Mouse (Mus musculus) midbrain, embryonic 12.5 days (tissue): ENCODE measurements at regions not wholly inside any gene's neighbourhood (a gene's known extent, or its start where the extent isn't known, plus 50 kb on each side); places are given as distances from the start of the nearest gene placed in this dataset.

Experiments
- ATAC-seq: fragments of 200-750 bp; cut with Nextera tagmentation; 2 replicates; pipeline ENCODE4 v1.8.0; 2017; ENCODE audit warnings: low read depth, moderate TSS enrichment, moderate library complexity; ENCODE audit not compliant: low FRiP score
- H3K27ac ChIP-seq: fragments of 300-500 bp; sonication (generic); replicated peaks from 2 replicates; pipeline ENCODE4 v1.5.1; 2016; ENCODE audit warnings: mild to moderate bottlenecking
- H3K27me3 ChIP-seq: fragments of 300-500 bp; sonication (generic); 2 replicates; pipeline ENCODE4 v1.6.1; 2016; ENCODE audit warnings: mild to moderate bottlenecking
- H3K36me3 ChIP-seq: fragments of 300-500 bp; sonication (generic); 2 replicates; pipeline ENCODE4 v1.6.1; 2016
- H3K4me1 ChIP-seq: fragments of 300-500 bp; sonication (generic); 2 replicates; pipeline ENCODE4 v1.6.1; 2016
- H3K4me2 ChIP-seq: fragments of 300-500 bp; sonication (generic); replicated peaks from 2 replicates; pipeline ENCODE4 v1.6.1; 2016; ENCODE audit warnings: mild to moderate bottlenecking, moderate library complexity
- H3K4me3 ChIP-seq: fragments of 300-500 bp; sonication (generic); 2 replicates; pipeline ENCODE4 v1.5.1; 2016; ENCODE audit warnings: mild to moderate bottlenecking
- H3K9ac ChIP-seq: fragments of 300-500 bp; sonication (generic); replicated peaks from 2 replicates; pipeline ENCODE4 v1.6.1; 2016; ENCODE audit warnings: mild to moderate bottlenecking, moderate library complexity
- H3K9me3 ChIP-seq: fragments of 300-500 bp; sonication (generic); 2 replicates; pipeline ENCODE4 v1.6.1; 2016; ENCODE audit warnings: mild to moderate bottlenecking
- WGBS: fragments of 180-500 bp; shearing (Covaris S2); methylation state at CpG from one replicate; pipeline ENCODE4 v1.1.7; 2016; 5-methylcytosine and 5-hydroxymethylcytosine counted together

- Histone ChIP-seq H3K4me1 (peaks cover 9% of the 10 kb centered on the region), H3K36me3 (no peaks in the 10 kb centered on the region), H3K27ac (no peak overlapping the region), H3K9ac (no peak overlapping the region), H3K27me3 (no peaks in the 10 kb centered on the region), H3K4me3 (no peak overlapping the region), H3K4me2 (no peak overlapping the region), H3K9me3 (no peaks in the 10 kb centered on the region)
- ATAC-seq, result no peak
- WGBS, result 84% methylated on average over 1 of the region's 1 CpGs
Observed at GRCm38 (mm10) chr13:118985285-118985684, 315.7 kb downstream of the Fgf10 start.

- Histone ChIP-seq H3K4me1 (no peaks in the 10 kb centered on the region), H3K27ac (no peak overlapping the region), H3K4me2 (no peak overlapping the region), H3K9ac (no peak overlapping the region), H3K4me3 (no peak overlapping the region), H3K36me3 (no peaks in the 10 kb centered on the region), H3K9me3 (no peaks in the 10 kb centered on the region), H3K27me3 (no peaks in the 10 kb centered on the region)
- ATAC-seq, result no peak
- 93% methylated on average over 6 of the region's 6 CpGs for WGBS
Observed at GRCm38 (mm10) chr13:119025305-119025975, 355.8 kb downstream of the Fgf10 start.

- Histone ChIP-seq H3K36me3 (no peaks in the 10 kb centered on the region), H3K4me2 (no peak overlapping the region), H3K27me3 (no peaks in the 10 kb centered on the region), H3K9ac (no peak overlapping the region), H3K4me1 (no peaks in the 10 kb centered on the region), H3K4me3 (no peak overlapping the region), H3K27ac (no peak overlapping the region), H3K9me3 (no peaks in the 10 kb centered on the region)
- WGBS, result 85% methylated on average over 1 of the region's 1 CpGs
- no peak for ATAC-seq
Observed at GRCm38 (mm10) chr13:119039616-119040015, 370.0 kb downstream of the Fgf10 start.

GRCm38 (mm10) chr13:119045112-119045511 lies 375.5 kb downstream of the Fgf10 start:
- Histone ChIP-seq H3K27me3 (no peaks in the 10 kb centered on the region), H3K36me3 (no peaks in the 10 kb centered on the region), H3K27ac (no peak overlapping the region), H3K4me2 (no peak overlapping the region), H3K9me3 (no peaks in the 10 kb centered on the region), H3K9ac (no peak overlapping the region), H3K4me1 (no peaks in the 10 kb centered on the region), H3K4me3 (no peak overlapping the region)
- ATAC-seq, result no peak
- 76% methylated on average over 1 of the region's 1 CpGs for WGBS

GRCm38 (mm10) chr13:119068745-119069580 lies 359.4 kb upstream of the Paip1 start:
- Histone ChIP-seq H3K4me1 (no peaks in the 10 kb centered on the region), H3K4me2 (no peak overlapping the region), H3K9me3 (no peaks in the 10 kb centered on the region), H3K36me3 (no peaks in the 10 kb centered on the region), H3K27ac (no peak overlapping the region), H3K9ac (no peak overlapping the region), H3K4me3 (no peak overlapping the region), H3K27me3 (no peaks in the 10 kb centered on the region)
- WGBS, result 88% methylated on average over 6 of the region's 6 CpGs
- ATAC-seq, result no peak

GRCm38 (mm10) chr13:119069581-119069936 lies 358.8 kb upstream of the Paip1 start:
- Histone ChIP-seq H3K4me3 (no peak overlapping the region), H3K4me2 (no peak overlapping the region), H3K4me1 (no peaks in the 10 kb centered on the region), H3K36me3 (no peaks in the 10 kb centered on the region), H3K27ac (no peak overlapping the region), H3K9ac (no peak overlapping the region), H3K27me3 (no peaks in the 10 kb centered on the region), H3K9me3 (no peaks in the 10 kb centered on the region)
- WGBS, result 84% methylated on average over 7 of the region's 7 CpGs
- ATAC-seq, result no peak

- WGBS, result 89% methylated on average over 4 of the region's 4 CpGs
- no peak overlapping the region for H3K9ac ChIP-seq
Observed at GRCm38 (mm10) chr13:119079243-119079642, 349.2 kb upstream of the Paip1 start.

GRCm38 (mm10) chr13:119081691-119082090 lies 346.7 kb upstream of the Paip1 start:
- Histone ChIP-seq H3K36me3 (no peaks in the 10 kb centered on the region), H3K4me2 (no peak overlapping the region), H3K9me3 (no peaks in the 10 kb centered on the region), H3K9ac (no peak overlapping the region), H3K4me3 (no peak overlapping the region), H3K4me1 (no peaks in the 10 kb centered on the region), H3K27me3 (no peaks in the 10 kb centered on the region), H3K27ac (no peak overlapping the region)
- no peak for ATAC-seq
- WGBS, result 61% methylated on average over 1 of the region's 1 CpGs

More at GRCm38 (mm10) chr13:119079243-119079642, 349.2 kb upstream of the Paip1 start:
- Histone ChIP-seq H3K9me3 (no peaks in the 10 kb centered on the region), H3K27me3 (no peaks in the 10 kb centered on the region), H3K4me3 (no peak overlapping the region), H3K36me3 (no peaks in the 10 kb centered on the region), H3K4me2 (no peak overlapping the region), H3K4me1 (no peaks in the 10 kb centered on the region), H3K27ac (no peak overlapping the region)
- no peak for ATAC-seq

GRCm38 (mm10) chr13:119117906-119118305 lies 310.5 kb upstream of the Paip1 start:
- no peaks in the 10 kb centered on the region for H3K9me3 ChIP-seq
- ATAC-seq, result no peak
- H3K4me1 ChIP-seq, result no peaks in the 10 kb centered on the region
- H3K27me3 ChIP-seq, result no peaks in the 10 kb centered on the region
- 87% methylated on average over 3 of the region's 3 CpGs for WGBS
- H3K4me2 ChIP-seq, result no peak overlapping the region
- no peak overlapping the region for H3K4me3 ChIP-seq
- H3K27ac ChIP-seq, result no peak overlapping the region
- no peak overlapping the region for H3K9ac ChIP-seq
- H3K36me3 ChIP-seq, result no peaks in the 10 kb centered on the region

GRCm38 (mm10) chr13:119118382-119118781 lies 310.0 kb upstream of the Paip1 start:
- Histone ChIP-seq H3K27me3 (no peaks in the 10 kb centered on the region), H3K4me1 (no peaks in the 10 kb centered on the region), H3K9me3 (no peaks in the 10 kb centered on the region), H3K36me3 (no peaks in the 10 kb centered on the region), H3K4me3 (no peak overlapping the region), H3K9ac (no peak overlapping the region), H3K27ac (no peak overlapping the region), H3K4me2 (no peak overlapping the region)
- ATAC-seq, result no peak
- 74% methylated on average over 1 of the region's 1 CpGs for WGBS

- no peaks in the 10 kb centered on the region for H3K36me3 ChIP-seq
- WGBS, result 86% methylated on average over 2 of the region's 2 CpGs
- H3K27me3 ChIP-seq, result no peaks in the 10 kb centered on the region
- H3K4me3 ChIP-seq, result no peak overlapping the region
- ATAC-seq, result no peak
- H3K4me2 ChIP-seq, result no peak overlapping the region
- H3K9me3 ChIP-seq, result no peaks in the 10 kb centered on the region
- H3K27ac ChIP-seq, result no peak overlapping the region
- no peak overlapping the region for H3K9ac ChIP-seq
- no peaks in the 10 kb centered on the region for H3K4me1 ChIP-seq
Observed at GRCm38 (mm10) chr13:119140436-119140835, 288.0 kb upstream of the Paip1 start.

GRCm38 (mm10) chr13:119143351-119143750 lies 285.1 kb upstream of the Paip1 start:
- ATAC-seq, result no peak
- Histone ChIP-seq H3K36me3 (no peaks in the 10 kb centered on the region), H3K27me3 (no peaks in the 10 kb centered on the region), H3K4me1 (no peaks in the 10 kb centered on the region), H3K27ac (no peak overlapping the region), H3K9ac (no peak overlapping the region), H3K9me3 (no peaks in the 10 kb centered on the region), H3K4me3 (no peak overlapping the region), H3K4me2 (no peak overlapping the region)
- 0% methylated on average over 1 of the region's 1 CpGs for WGBS
